Mouse (Mus musculus) liver, embryonic 13.5 days (tissue): Measurements from ENCODE around the gene Slit3. TPM values are rescaled to one million over a fixed set of nuclear protein-coding genes. Genes with fewer than 3 reads are reported as not detected.

ENCODE experiments used
- ATAC-seq: fragments of 200-750 bp; cut with Nextera tagmentation; 2 replicates; pipeline ENCODE4 v1.8.0; 2017; ENCODE audit warnings: low read depth, mild to moderate bottlenecking, moderate number of reproducible peaks, moderate library complexity
- DNase-seq: peaks from one replicate; pipeline ENCODE4 v3.0.0; 2022
- H3K27ac ChIP-seq: fragments of 300-500 bp; sonication (generic); 2 replicates; pipeline ENCODE4 v1.5.1; 2015; ENCODE audit warnings: moderate library complexity, mild to moderate bottlenecking, inconsistent platforms
- H3K27me3 ChIP-seq: fragments of 300-500 bp; sonication (generic); 2 replicates; pipeline ENCODE4 v1.6.1; 2015; ENCODE audit warnings: mild to moderate bottlenecking, inconsistent platforms
- H3K36me3 ChIP-seq: fragments of 300-500 bp; sonication (generic); 2 replicates; pipeline ENCODE4 v1.6.1; 2015; ENCODE audit warnings: mild to moderate bottlenecking, inconsistent platforms
- H3K4me1 ChIP-seq: fragments of 300-500 bp; sonication (generic); replicated peaks from 2 replicates; pipeline ENCODE4 v1.6.1; 2015; ENCODE audit warnings: inconsistent platforms
- H3K4me2 ChIP-seq: fragments of 300-500 bp; sonication (generic); 2 replicates; pipeline ENCODE4 v1.6.1; 2015; ENCODE audit warnings: inconsistent platforms, mild to moderate bottlenecking, moderate library complexity
- H3K4me3 ChIP-seq: fragments of 300-500 bp; sonication (generic); replicated peaks from 2 replicates; pipeline ENCODE4 v1.5.1; 2015; ENCODE audit warnings: mild to moderate bottlenecking, inconsistent platforms
- H3K9ac ChIP-seq: fragments of 300-500 bp; sonication (generic); 2 replicates; pipeline ENCODE4 v1.6.1; 2015; ENCODE audit warnings: mild to moderate bottlenecking, inconsistent platforms
- H3K9me3 ChIP-seq: fragments of 300-500 bp; sonication (generic); replicated peaks from 2 replicates; pipeline ENCODE4 v1.6.1; 2016; ENCODE audit warnings: inconsistent platforms
- WGBS: fragments of 180-500 bp; shearing (Covaris S2); methylation state at CpG from one replicate; pipeline ENCODE4 v1.1.7; 2015; ENCODE audit not compliant: insufficient replicate concordance; 5-methylcytosine and 5-hydroxymethylcytosine counted together
- polyA plus RNA-seq: library from polyadenylated mRNA; unstranded; fragments of >200 nt; fragmentation: Nextera tagmentation; extraction: Ambion mirVana; gene quantifications from 2 replicates; pipeline ENCODE4 v1.2.1, GENCODE M21; 2015

The Slit3 gene
- polyA plus RNA-seq, 1 experiment from 2014 or later = 0.44 TPM

DNA sequence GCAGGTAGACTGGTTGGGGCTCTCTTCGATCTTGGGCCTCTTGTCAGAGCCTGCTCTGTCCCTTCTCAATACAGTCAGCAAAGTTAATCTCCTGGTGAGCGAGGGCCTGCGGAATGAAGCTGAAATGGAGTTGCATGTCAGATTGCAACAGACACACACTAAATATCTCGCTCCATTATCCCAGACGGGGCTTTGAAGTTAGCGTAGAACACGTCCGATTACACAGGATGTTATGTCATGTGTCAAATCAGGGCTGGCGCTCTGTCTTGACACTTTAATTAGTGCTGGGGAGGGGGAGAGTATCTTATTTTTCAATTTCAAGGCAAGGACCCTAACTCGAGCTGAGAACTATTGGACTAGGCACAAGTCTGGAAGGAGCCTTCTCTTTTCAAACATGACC is 243.4 kb downstream of the Slit3 start:
- Histone ChIP-seq H3K4me3 (no peak overlapping the region), H3K4me1 (no peaks in the 10 kb centered on the region), H3K9ac (no peak overlapping the region), H3K4me2 (no peak overlapping the region), H3K9me3 (no peaks in the 10 kb centered on the region; the same call in 1 of the 2 replicates), H3K27ac (no peak overlapping the region), H3K36me3 (no peaks in the 10 kb centered on the region), H3K27me3 (0 out of 2 replicates have a peak, but pooled peaks cover 4% of the 10 kb centered on the region)
- DNase-seq (no peak), ATAC-seq (no peak)
- WGBS = 66% methylated on average over 10 of the region's 10 CpGs

DNA sequence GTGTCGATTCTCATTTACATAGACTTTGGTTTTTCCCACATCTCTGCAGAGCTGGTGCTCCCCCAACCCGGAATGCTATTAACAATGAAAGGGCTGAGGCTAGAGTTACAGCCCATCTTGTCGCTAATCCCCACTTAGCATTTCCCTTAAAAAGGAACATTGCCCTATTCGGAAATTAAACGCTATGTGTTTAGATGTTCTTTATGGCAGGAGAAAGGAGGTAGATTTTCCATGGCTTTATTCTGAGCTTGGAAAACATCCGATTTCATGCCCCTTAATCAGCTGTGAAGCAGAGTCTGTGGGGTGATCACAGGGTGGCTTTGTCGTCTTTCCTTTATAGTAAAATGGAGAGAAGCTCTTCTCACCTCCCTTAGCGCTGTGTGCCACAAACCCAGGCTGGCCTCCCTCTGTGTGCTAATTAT is 244.5 kb downstream of the Slit3 start:
- ATAC-seq = no peak
- no peak overlapping the region for H3K27ac ChIP-seq
- H3K9me3 ChIP-seq = no peaks in the 10 kb centered on the region
- H3K9ac ChIP-seq = no peak overlapping the region
- DNase-seq = no peak
- no peak overlapping the region for H3K4me3 ChIP-seq
- H3K36me3 ChIP-seq = no peaks in the 10 kb centered on the region
- H3K27me3 ChIP-seq = peaks cover 4% of the 10 kb centered on the region; the same call in 1 of the 2 replicates
- no peaks in the 10 kb centered on the region for H3K4me1 ChIP-seq
- no peak overlapping the region for H3K4me2 ChIP-seq
- WGBS = 26% methylated on average over 8 of the region's 8 CpGs

DNA sequence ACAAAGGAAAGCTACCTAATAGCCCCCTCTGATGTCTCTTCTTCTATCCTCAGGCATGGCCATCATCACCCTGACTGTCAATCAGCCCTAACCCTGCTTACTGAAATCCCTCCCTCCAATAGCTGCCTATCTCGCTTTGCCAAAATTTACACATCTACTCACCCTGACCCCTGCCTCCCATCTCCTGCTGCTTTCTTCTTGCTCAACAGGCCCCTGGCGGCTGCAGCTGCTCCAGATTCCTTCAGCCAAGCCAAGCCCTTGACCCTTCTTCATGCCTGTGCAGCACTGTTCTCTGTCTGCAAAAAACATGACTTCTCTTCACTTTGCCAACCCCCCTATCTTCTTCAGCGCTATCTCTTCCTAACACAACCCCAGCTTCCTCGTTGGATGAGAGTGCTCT is 245.6 kb downstream of the Slit3 start:
- H3K27me3 ChIP-seq = peaks cover 4% of the 10 kb centered on the region; the same call in 1 of the 2 replicates
- H3K9me3 ChIP-seq = no peaks in the 10 kb centered on the region
- no peaks in the 10 kb centered on the region for H3K4me1 ChIP-seq
- H3K4me3 ChIP-seq = no peak overlapping the region
- H3K36me3 ChIP-seq = no peaks in the 10 kb centered on the region
- H3K9ac ChIP-seq = no peak overlapping the region
- H3K27ac ChIP-seq = no peak overlapping the region
- 40% methylated on average over 4 of the region's 4 CpGs for WGBS
- ATAC-seq (no peak), DNase-seq (no peak)
- H3K4me2 ChIP-seq = no peak overlapping the region

DNA sequence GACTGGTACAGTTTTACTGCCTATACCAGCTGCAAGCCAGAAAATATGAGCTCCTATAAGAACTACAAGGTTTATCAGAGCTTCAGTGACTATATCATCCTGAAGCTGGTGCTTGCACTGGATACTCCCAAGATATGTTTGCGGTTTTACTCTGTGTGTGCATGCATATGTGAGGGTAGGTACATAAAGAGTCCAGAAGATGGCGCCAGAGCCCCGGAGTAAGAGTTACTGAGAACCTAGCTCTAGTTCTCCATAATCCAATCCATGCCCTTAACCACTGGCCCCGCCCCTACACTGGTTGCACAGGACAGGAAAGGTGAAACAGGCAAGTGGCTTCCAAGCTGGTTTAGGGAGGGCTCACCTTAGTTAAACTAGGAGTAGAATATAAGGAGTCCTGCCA is 246.2 kb downstream of the Slit3 start:
- no peak for DNase-seq
- H3K4me2 ChIP-seq = no peak overlapping the region

DNA sequence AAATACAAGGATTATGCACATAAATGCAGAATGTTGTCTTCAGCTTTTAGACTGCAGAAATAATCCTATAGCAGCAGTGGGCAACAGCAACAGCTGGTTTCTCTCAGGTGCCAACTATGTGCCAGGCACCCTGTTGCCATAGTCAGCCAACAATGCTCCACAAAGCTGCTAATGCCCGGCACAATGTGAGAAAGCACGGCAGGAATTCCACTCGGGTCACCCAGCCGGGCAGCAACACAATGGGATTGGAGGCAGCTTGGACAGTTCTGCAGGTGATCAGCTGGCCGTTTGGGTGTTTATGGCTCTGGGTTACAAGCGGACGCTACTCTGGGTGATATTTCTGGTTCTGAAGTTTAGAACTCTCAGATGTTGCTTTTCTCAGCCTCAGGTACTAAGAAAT is 248.9 kb downstream of the Slit3 start:
- ATAC-seq (no peak), DNase-seq (no peak)
- no peak overlapping the region for H3K9ac ChIP-seq
- H3K9me3 ChIP-seq = peaks cover 3% of the 10 kb centered on the region; the same call in 1 of the 2 replicates
- 47% methylated on average over 7 of the region's 7 CpGs for WGBS
- no peak overlapping the region for H3K4me3 ChIP-seq
- H3K36me3 ChIP-seq = no peaks in the 10 kb centered on the region
- no peak overlapping the region for H3K27ac ChIP-seq
- H3K27me3 ChIP-seq = peaks cover 4% of the 10 kb centered on the region; the same call in 1 of the 2 replicates
- no peak overlapping the region for H3K4me2 ChIP-seq
- H3K4me1 ChIP-seq = no peaks in the 10 kb centered on the region

More for the DNA sequence above, 246.2 kb downstream of the Slit3 start:
- Histone ChIP-seq H3K27me3 (peaks cover 4% of the 10 kb centered on the region; the same call in 1 of the 2 replicates), H3K9me3 (no peaks in the 10 kb centered on the region; the same call in 1 of the 2 replicates), H3K9ac (no peak overlapping the region), H3K27ac (no peak overlapping the region), H3K4me1 (no peaks in the 10 kb centered on the region), H3K4me3 (no peak overlapping the region), H3K36me3 (no peaks in the 10 kb centered on the region)
- WGBS = 56% methylated on average over 4 of the region's 4 CpGs
- no peak for ATAC-seq

DNA sequence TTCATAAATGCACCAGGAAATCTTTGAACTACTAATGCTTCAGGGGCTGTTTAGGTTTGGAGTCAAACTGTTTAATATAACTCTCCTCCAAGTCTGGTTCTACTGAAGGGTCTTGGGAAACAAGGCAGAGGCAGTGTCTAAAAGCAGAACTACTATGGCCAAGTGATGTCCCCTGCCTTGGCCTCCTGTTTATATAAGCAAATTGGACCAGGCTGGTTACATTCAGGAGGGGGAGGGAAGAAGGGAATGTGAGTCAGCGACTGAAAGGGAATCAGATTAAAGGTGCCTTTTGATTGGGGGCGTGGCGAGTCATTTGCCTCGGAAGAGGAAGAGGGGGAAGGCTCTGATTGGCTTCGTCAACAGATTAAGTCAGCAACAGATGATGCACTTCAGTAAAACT is 249.7 kb downstream of the Slit3 start:
- Histone ChIP-seq H3K9me3 (peaks cover 3% of the 10 kb centered on the region; the same call in 1 of the 2 replicates), H3K27me3 (peaks cover 1% of the 10 kb centered on the region; the same call in 1 of the 2 replicates), H3K4me2 (no peak overlapping the region), H3K4me1 (no peaks in the 10 kb centered on the region), H3K9ac (no peak overlapping the region), H3K4me3 (no peak overlapping the region), H3K36me3 (no peaks in the 10 kb centered on the region), H3K27ac (no peak overlapping the region)
- DNase-seq (no peak), ATAC-seq (no peak)
- WGBS = 26% methylated on average over 5 of the region's 5 CpGs

DNA sequence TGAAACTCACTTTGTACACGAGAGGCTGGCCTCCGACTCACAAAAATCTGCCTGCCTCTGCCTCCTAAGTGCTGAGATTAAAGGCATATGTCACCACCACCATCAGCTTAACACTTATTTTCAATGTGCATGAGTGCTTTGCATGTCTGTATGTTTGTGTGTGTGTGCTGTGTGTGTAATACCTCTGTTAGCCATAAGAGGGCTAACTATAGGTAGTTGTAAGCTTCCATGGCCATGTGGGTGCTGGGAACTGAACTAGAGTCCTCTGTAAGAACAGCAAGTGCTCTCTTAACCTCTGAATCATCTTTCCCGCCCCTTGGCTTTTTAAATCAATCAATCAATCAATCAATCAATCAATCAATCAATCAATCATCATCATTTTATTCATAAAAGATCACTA is 251.4 kb downstream of the Slit3 start:
- Histone ChIP-seq H3K27ac (no peak overlapping the region), H3K9me3 (peaks cover 3% of the 10 kb centered on the region; the same call in 1 of the 2 replicates), H3K9ac (no peak overlapping the region), H3K27me3 (no peaks in the 10 kb centered on the region; the same call in 1 of the 2 replicates), H3K4me1 (no peaks in the 10 kb centered on the region), H3K4me3 (no peak overlapping the region), H3K4me2 (no peak overlapping the region), H3K36me3 (no peaks in the 10 kb centered on the region)
- no peak for ATAC-seq
- WGBS = 67% methylated on average over 3 of the region's 3 CpGs
- DNase-seq = no peak

DNA sequence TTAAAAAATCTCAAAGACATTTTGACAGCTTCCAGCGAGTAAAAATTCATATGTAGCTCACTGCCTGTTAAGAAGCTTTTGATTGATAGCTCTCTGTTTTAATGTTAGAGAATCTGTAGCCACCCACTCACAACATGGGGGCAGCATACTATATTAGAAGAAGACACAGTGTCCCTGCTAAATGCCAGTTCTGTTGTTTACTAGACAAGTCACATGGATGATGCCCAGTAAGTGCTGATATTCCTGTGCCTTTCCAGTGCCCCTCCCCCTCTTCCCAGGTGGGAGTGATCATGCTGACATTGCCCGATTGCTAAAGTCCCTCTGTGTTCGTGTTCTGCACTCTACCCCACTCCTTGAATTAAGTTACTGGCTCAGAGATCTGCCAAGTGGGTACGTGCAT is 254.0 kb downstream of the Slit3 start:
- Histone ChIP-seq H3K4me3 (no peak overlapping the region), H3K9ac (no peak overlapping the region), H3K36me3 (no peaks in the 10 kb centered on the region), H3K9me3 (peaks cover 3% of the 10 kb centered on the region; the same call in 1 of the 2 replicates), H3K4me1 (no peaks in the 10 kb centered on the region), H3K27me3 (no peaks in the 10 kb centered on the region), H3K27ac (no peak overlapping the region), H3K4me2 (no peak overlapping the region)
- no peak for ATAC-seq
- WGBS = 46% methylated on average over 4 of the region's 4 CpGs
- DNase-seq = no peak

DNA sequence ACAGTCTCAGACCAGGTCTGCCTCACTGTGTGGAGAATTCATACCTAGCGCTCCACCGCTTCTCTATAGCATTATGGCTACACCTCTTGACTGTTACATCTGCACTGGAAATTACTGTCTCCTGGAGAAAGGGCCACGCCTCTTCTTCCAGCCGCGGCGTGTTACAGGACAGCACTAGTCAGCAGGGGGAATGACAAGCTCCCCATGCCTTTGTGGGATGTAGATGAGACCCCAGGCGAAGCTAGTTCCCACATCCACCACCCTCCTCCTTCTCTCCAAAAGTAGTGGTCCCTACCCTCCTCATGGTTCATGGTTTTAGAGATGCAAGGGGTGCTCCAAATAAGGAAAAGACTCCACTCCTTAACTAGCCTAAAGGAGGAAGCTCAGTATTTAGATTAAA is 257.8 kb downstream of the Slit3 start:
- no peak overlapping the region for H3K27ac ChIP-seq
- H3K4me3 ChIP-seq = no peak overlapping the region
- no peak for DNase-seq
- no peak overlapping the region for H3K9ac ChIP-seq
- H3K4me1 ChIP-seq = no peaks in the 10 kb centered on the region
- WGBS = 55% methylated on average over 7 of the region's 7 CpGs
- no peak overlapping the region for H3K4me2 ChIP-seq
- H3K27me3 ChIP-seq = no peaks in the 10 kb centered on the region
- H3K9me3 ChIP-seq = no peaks in the 10 kb centered on the region
- no peaks in the 10 kb centered on the region for H3K36me3 ChIP-seq
- no peak for ATAC-seq

DNA sequence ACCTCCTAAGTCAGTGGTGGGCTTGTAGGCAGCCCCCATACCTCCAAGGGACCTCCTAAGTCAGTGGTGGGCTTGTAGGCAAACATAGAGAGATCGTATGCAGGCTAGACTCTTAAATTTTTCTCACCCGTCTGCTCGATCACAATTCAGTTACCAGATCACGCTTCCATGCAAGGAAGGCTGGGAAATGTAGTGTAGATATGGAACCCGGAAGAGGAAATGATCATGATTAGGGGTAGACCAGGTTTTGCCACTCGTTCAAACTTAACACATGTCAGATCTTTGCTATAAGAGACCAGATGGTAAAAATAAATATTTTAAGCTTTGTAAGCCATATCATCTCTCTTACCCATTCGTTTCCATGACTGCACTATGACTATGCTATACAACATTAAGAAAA is 258.4 kb downstream of the Slit3 start:
- no peaks in the 10 kb centered on the region for H3K9me3 ChIP-seq
- H3K4me3 ChIP-seq = no peak overlapping the region
- ATAC-seq (no peak), DNase-seq (no peak)
- no peaks in the 10 kb centered on the region for H3K36me3 ChIP-seq
- H3K9ac ChIP-seq = no peak overlapping the region
- no peaks in the 10 kb centered on the region for H3K27me3 ChIP-seq
- no peaks in the 10 kb centered on the region for H3K4me1 ChIP-seq
- no peak overlapping the region for H3K27ac ChIP-seq
- WGBS = 60% methylated on average over 7 of the region's 7 CpGs
- H3K4me2 ChIP-seq = no peak overlapping the region

DNA sequence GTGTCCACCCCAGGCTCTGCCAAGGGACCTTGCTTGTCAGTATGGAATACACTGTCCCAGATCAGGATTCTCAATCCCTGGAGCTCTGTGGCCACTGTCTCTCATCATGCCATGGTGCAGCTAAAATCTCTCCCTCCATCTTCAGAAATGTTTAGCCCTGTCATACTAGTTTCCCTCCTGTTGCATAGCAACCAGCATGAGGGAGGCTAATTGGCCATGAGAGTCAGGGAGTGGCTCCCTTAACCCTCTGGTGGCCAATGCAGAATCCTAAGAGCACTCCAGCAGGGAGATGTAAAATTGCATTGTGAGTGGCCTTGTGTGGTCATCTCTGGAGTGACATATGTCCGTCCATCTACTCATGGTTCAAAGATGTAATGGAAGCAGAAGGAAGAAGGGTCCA is 259.7 kb downstream of the Slit3 start:
- ATAC-seq (no peak), DNase-seq (no peak)
- WGBS = 56% methylated on average over 1 of the region's 1 CpGs
- Histone ChIP-seq H3K9ac (no peak overlapping the region), H3K9me3 (no peaks in the 10 kb centered on the region), H3K27ac (no peak overlapping the region), H3K27me3 (no peaks in the 10 kb centered on the region), H3K36me3 (no peaks in the 10 kb centered on the region), H3K4me1 (no peaks in the 10 kb centered on the region), H3K4me3 (no peak overlapping the region), H3K4me2 (no peak overlapping the region)

DNA sequence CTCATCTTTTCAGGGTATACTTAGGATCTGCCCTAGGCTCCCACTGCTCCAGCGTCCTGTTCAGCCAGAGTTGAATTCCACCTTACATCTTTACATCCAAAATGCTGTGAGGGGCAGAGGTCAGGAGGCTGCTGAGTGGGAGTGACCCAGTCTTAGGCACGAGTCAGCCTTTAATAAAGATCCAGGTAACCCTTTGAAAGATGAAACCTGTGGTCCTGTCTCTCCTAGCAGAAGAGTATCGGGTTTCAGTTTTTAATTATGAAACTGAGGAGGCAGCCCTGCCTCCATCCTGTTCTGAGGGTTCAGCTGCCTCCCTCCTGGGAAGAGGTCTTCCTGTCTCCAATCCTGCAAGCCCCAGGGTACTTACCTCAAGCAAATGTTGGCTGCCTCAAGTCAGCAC is 264.4 kb downstream of the Slit3 start:
- ATAC-seq (no peak), DNase-seq (no peak)
- Histone ChIP-seq H3K4me1 (no peaks in the 10 kb centered on the region), H3K9ac (no peak overlapping the region), H3K4me3 (no peak overlapping the region), H3K27me3 (no peaks in the 10 kb centered on the region), H3K4me2 (no peak overlapping the region), H3K36me3 (no peaks in the 10 kb centered on the region), H3K27ac (no peak overlapping the region), H3K9me3 (no peaks in the 10 kb centered on the region)
- WGBS = 21% methylated on average over 3 of the region's 3 CpGs
